Mouse (Mus musculus): Measurements from ENCODE around the gene Htr5b.

DNA sequence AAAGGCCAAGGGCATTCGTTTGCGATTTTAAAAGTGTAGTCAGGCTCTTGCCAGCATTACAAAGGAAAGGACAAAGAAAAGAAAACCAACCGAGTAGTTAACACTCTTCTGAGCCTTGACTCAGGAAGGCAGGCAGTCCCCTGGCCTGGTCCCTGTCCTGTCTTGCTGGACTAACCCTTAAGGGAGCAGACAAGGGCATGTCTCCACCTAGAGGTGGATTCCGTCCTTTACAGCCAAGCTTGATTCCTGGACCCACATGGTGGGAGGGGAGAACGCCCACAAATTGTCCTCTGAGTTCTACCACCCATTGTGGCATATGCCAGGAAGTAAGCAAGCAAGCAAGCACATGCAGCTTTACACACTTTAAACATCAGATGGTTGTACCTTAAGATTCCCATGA lies 38.0 kb downstream of the Htr5b start:
- peak; percentile 58 for TF ChIP-seq CTCF (IDR thresholded peaks at IDR 0.05; ENCODE audit: low read depth)
- TF ChIP-seq EP300 (IDR thresholded peaks at IDR 0.05; ENCODE audit: low read depth): no peak
